Mouse (Mus musculus): Measurements from ENCODE around the gene Ip6k3. TPM values are rescaled to one million over a fixed set of nuclear protein-coding genes. Genes with fewer than 3 reads are reported as not detected.

Gene Ip6k3
- polyA plus RNA-seq, 1 experiment, result 0.44 TPM

GRCm38 (mm10) chr17:27105698-27106470, 61.7 kb downstream of the Ip6k3 start:
- no peak overlapping the region for H3K4me3 ChIP-seq (ENCODE audit: insufficient read depth, low read depth, low read length)
- H3K27ac ChIP-seq (replicated peaks; ENCODE audit: low read depth, low read length), result no peak overlapping the region
- no peaks in the 10 kb centered on the region for H3K4me1 ChIP-seq (ENCODE audit: control insufficient read depth, insufficient read depth, insufficient read length, low read length)

- no peak overlapping the region for H3K4me3 ChIP-seq (ENCODE audit: insufficient read depth, low read depth, low read length)
- no peaks in the 10 kb centered on the region for H3K4me1 ChIP-seq (ENCODE audit: control insufficient read depth, insufficient read depth, insufficient read length, low read length)
- no peak overlapping the region for H3K27ac ChIP-seq (replicated peaks; ENCODE audit: low read depth, low read length)
These were observed 65.9 kb downstream of the Ip6k3 start for GRCm38 (mm10) chr17:27101675-27102074.

- H3K27ac ChIP-seq (replicated peaks; ENCODE audit: low read depth, low read length), result no peak overlapping the region
- no peak overlapping the region for H3K4me3 ChIP-seq (ENCODE audit: insufficient read depth, low read depth, low read length)
- no peaks in the 10 kb centered on the region for H3K4me1 ChIP-seq (ENCODE audit: control insufficient read depth, insufficient read depth, insufficient read length, low read length)
These were observed 71.9 kb downstream of the Ip6k3 start for GRCm38 (mm10) chr17:27095690-27096089.

Other genes starting within 250 kb of the Ip6k3 start
- 13.1 and 15.7 TPM in 2 replicates for gene Phf1, start 234.7 kb downstream of the Ip6k3 start, polyA plus RNA-seq (2012; ENCODE audit: insufficient read depth, insufficient read length, missing spikeins)
- 142 and 151 TPM in 2 replicates for gene Cuta, start 228.2 kb downstream of the Ip6k3 start, polyA plus RNA-seq (2012; ENCODE audit: insufficient read depth, insufficient read length, missing spikeins)
- gene Syngap1, start 226.5 kb downstream of the Ip6k3 start, polyA plus RNA-seq (2012; ENCODE audit: insufficient read depth, insufficient read length, missing spikeins), result 1.1 and 1.6 TPM in 2 replicates
- gene Zbtb9, start 194.6 kb downstream of the Ip6k3 start, polyA plus RNA-seq (2012; ENCODE audit: insufficient read depth, insufficient read length, missing spikeins), result 2.4 and 3.0 TPM in 2 replicates
- gene Bak1, start 138.8 kb downstream of the Ip6k3 start, polyA plus RNA-seq (2012; ENCODE audit: insufficient read depth, insufficient read length, missing spikeins), result 29.3 and 35.0 TPM in 2 replicates
- gene Itpr3, start 110.5 kb downstream of the Ip6k3 start, polyA plus RNA-seq (2012; ENCODE audit: insufficient read depth, insufficient read length, missing spikeins), result 1.2 and 1.3 TPM in 2 replicates
- 311 and 350 TPM in 2 replicates for gene Uqcc2, start 33.9 kb downstream of the Ip6k3 start, polyA plus RNA-seq (2012; ENCODE audit: insufficient read depth, insufficient read length, missing spikeins)
- 12.3 and 19.7 TPM in 2 replicates for gene Lemd2, start 36.7 kb upstream of the Ip6k3 start, polyA plus RNA-seq (2012; ENCODE audit: insufficient read depth, insufficient read length, missing spikeins)

Data from brown adipose tissue, adult 24 weeks (tissue).